Mouse (Mus musculus) NIH3T3 (cell line): Measurements from ENCODE around the gene Pld1.
A peak's percentile ranks its signal among the peaks of the same experiment; 100 is the strongest.

Experiments used
- DNase-seq: peaks from one replicate; pipeline ENCODE4 v3.0.0-alpha.2; 2012; ENCODE audit warnings: low read depth

Pld1 gene

DNA sequence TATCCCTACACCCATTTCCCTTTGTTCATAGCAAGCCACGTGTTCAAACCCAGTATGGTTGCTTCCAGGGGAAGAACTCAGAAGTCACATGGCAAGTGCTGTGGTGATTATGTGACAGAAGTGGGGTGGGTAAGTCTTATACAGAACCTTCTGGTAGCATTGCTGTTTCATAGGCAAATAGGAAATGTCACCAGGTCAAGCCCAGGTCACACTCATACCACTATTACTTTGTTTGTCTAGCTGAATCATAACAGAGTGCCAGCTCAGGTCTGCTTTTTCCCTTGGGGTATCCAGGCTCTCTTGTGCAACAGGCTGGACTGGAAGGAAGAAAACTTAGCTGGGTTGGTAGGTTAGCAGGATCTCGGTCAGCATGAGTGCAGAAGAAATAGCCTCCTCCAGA, 219.5 kb downstream of the Pld1 start:
- peak; percentile 32 for DNase-seq

DNA sequence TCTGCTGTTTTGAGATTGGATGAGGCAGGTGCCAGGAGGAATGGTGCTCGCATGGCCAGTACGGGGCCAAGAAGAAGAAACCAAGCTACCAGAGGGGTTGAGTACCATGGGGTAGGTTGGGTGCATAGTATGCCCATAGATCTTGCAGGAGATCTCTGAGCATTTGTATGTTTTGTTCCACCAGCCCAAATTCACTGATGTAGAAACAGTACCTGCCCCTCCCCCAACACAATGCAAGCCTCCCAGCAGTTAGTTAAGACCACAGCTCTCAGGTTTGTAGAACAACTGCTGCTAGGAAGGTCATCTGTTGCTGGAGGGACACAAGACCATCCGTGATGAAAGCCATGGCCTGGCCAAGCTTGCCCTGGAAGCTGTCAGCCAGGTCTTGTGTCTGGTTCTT, 220.4 kb downstream of the Pld1 start:
- DNase-seq = no peak

DNA sequence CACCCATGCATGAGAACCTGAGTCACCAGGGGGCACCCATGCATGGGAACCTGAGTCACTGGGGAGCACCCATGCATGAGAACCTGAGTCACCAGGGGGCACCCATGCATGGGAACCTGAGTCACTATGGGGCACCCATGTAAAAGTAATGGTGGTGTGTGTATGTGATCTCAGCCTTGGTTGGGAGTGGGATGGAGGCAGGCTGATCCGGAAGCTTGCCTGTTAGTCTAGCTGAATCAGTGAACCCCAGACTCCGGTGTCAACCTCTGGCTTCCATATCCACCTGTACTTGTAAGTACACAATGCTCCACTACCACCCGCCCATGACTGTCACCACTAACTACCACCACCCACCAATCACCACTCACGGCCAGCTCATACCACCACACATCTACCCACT, 223.9 kb downstream of the Pld1 start:
- DNase-seq = no peak

DNA sequence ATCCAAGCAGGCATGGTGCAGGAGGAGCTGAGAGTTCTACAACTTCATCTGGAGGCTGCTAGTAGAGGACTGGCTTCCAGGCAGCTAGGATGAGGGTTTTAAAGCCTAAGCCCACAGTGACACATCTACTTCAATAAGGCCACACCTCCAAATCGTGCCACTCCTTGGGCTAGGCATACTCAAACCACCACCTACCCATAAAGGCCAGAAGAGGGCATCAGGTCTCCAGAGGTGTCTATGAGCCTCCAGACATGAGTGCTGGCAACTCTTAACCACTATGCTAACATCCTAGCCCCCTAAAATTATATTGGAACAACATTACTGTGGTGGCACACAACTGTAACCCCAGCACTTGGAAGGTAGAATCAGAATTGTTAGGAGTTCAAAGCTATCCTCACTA, 226.2 kb downstream of the Pld1 start:
- DNase-seq = no peak

DNA sequence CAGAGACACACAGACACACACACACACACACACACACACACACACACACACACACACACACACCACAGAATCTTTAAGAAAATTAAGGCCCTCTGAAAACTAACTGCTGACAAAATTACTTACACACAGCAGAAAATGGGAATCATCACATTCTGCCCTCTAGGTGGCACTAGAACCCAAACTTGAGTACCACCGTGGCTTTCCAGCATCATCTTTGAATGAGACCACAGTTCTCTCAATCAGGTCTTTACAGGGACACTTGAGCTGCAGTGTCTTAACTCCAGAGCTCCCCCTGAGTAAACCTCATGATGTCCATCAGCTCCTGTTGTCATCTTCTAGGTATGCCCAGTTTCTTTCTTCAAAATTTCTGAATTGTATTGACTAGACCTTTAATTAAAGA, 227.1 kb downstream of the Pld1 start:
- peak; percentile 87 for DNase-seq

DNA sequence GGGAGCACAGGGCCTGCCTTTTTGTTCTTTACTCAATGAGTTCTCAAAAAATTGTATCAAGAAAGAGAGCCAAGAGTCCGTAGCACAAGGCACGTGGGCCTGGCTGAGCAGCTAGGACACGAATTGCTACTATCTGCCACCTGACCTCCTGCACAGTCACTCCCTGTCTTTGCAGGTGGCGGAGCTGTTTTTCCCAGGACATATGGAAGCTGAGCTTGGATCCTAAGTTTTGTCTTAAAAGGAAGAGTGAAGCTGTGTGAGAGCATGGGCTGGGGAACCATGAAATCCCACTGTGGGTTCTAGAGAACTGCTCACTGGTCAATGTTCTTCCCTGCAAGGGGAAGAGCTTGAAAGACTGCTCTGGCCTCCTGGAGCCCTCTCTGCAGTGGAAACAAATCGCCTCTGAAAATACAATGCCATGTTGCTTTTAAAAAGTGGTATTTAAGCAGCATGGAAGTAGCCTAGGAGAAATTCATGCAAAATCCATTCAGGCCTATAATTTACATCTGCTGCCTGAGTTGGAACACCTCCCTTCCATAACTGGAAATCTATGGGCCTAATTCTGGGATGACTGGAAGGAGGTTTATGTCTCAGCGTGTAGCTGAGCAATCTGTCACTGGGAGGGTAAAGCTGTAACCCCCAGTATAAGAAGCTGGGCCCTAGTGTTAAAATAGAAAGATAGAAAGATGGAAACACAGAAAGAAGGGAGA, 229.5 kb downstream of the Pld1 start:
- no peak for DNase-seq

DNA sequence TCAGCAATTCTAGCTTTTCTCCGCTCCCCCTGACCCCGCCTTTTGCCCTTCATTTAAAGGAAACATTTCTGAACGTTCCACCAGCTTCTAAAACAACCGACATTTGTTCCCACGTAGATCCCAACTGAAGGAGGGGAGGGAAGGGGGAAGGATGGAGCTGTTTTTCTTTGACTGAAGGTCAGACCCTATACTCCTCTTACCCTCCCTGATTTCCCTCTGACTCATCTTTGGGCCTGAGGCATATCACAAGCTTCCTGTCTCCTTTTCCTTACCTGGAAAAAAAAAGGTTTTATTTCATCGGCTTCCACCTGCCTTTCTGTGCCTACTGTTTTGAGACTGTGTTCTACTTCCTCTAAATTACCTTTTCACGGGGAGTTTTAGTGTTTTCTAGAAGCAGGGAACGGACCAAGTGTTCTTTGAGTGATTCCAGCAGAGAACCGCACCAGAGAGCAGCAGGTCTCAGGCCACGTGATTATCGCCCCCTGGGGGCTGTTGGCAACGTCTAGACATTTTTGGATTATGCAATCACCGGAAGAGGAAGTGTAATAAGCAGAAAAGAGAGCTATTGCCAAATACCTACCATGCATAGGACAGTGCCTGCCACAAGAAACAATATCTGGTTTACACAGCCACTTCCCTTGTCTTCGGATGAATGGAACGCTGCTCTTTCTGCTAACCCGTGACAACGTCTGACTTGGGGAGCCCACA, 232.6 kb downstream of the Pld1 start:
- peak; percentile 79 for DNase-seq

DNA sequence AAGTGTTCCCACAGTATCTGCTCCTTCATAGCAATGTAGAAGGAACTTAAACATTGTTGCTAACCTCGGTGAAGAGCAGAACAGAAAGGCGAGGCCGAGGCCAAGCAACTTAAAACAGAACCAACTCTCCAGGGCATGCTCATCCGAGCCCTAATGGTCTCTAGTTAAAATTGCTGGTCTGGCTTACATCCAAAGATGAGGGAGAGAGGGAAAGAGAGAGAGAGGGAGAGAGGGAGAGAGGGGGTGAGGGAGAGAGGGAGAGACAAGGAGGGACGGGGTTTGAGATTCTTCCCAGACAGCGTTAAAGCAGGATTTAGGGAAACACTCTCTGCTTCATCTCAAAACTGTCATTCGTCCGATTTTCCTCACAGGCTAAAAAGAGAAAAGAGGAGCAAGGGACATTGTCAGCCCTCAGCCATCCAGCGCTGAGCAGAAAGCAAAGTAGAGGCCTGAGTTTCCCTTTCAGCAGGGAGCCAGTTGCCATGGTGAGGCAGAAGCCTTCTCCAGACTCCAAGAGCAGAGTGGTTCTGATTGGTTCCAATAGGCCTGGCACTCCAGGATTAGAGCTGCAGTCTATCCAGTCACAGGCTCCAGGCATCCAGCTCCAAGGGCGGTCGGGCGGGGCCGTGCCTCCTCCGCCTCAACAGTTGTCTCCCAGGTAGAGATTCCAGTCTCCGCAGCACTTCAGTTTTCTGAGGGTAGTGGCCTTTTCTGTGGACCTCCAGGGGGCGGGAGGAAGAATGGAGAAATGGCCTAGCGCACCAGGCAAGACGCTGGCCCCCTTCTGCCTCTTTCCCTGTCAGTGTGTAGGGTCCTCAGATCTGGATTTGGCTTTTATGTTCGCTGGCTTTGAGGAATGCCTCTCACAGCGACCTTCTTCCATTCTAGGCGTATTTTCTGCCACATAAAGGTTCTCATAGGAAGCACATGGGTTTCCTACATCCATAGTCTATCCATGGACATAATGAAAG, 237.8 kb downstream of the Pld1 start:
- no peak for DNase-seq

DNA sequence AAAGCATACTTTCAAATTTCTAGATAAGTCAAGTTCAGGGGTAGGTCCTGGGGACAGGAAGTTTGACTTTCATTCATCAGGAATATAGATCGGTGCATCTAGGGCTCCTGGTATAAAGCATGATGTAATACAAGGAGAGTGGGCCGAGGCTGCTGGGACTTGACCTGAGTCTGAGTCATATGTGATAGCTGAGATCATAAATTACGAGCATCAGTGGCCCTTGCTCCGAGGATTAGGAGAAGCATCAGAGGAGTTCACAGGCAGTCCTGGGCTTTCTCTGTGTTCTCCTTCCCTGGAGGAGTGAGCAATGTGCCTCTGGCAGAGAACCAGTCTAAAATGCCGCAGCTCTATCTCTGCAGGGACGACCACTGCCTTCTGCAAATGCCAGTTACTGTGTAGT, 239.8 kb downstream of the Pld1 start:
- DNase-seq = no peak
